Mouse (Mus musculus) lung, postnatal 0 days (tissue): ENCODE measurements around the gene Sipa1l1. TPM values are rescaled to one million over a fixed set of nuclear protein-coding genes. Genes with fewer than 3 reads are reported as not detected.
A peak's percentile ranks its signal among the peaks of the same experiment; 100 is the strongest.

Experiments
- ATAC-seq: fragments of 200-750 bp; cut with Nextera tagmentation; 2 replicates; pipeline ENCODE4 v1.8.0; 2017; ENCODE audit warnings: moderate library complexity
- DNase-seq: peaks from one replicate; pipeline ENCODE4 v3.0.0-alpha.2; 2016; ENCODE audit warnings: low spot score
- H3K27ac ChIP-seq: fragments of 300-500 bp; sonication (generic); 2 replicates; pipeline ENCODE4 v1.5.1; 2014; ENCODE audit warnings: antibody characterized with exemption, mild to moderate bottlenecking, low read length, mixed read lengths
- H3K27me3 ChIP-seq: fragments of 300-500 bp; sonication (generic); replicated peaks from 2 replicates; pipeline ENCODE4 v1.6.1; 2014; ENCODE audit warnings: low read length, mixed read lengths; ENCODE audit not compliant: insufficient read depth
- H3K36me3 ChIP-seq: fragments of 300-500 bp; sonication (generic); 2 replicates; pipeline ENCODE4 v1.6.1; 2014; ENCODE audit warnings: low read length, mixed read lengths; ENCODE audit not compliant: insufficient read depth
- H3K4me1 ChIP-seq: fragments of 300-500 bp; sonication (generic); 2 replicates; pipeline ENCODE4 v1.6.1; 2014; ENCODE audit warnings: antibody characterized with exemption, low read depth, low read length, mixed read lengths; ENCODE audit not compliant: insufficient read depth
- H3K4me2 ChIP-seq: fragments of 300-500 bp; sonication (generic); replicated peaks from 2 replicates; pipeline ENCODE4 v1.6.1; 2014; ENCODE audit warnings: low read depth, mild to moderate bottlenecking, low read length, moderate library complexity, mixed read lengths
- H3K4me3 ChIP-seq: fragments of 300-500 bp; sonication (generic); 2 replicates; pipeline ENCODE4 v1.5.1; 2014; ENCODE audit warnings: low read depth, low read length
- H3K9ac ChIP-seq: fragments of 300-500 bp; sonication (generic); replicated peaks from 2 replicates; pipeline ENCODE4 v1.6.1; 2014; ENCODE audit warnings: low read depth, mild to moderate bottlenecking
- H3K9me3 ChIP-seq: fragments of 300-500 bp; sonication (generic); 2 replicates; pipeline ENCODE4 v1.6.1; 2016; ENCODE audit warnings: low read length, mixed read lengths
- CTCF ChIP-seq: IDR thresholded peaks from 2 replicates; pipeline ENCODE4 v1.5.1; 2016; ENCODE audit warnings: antibody characterized with exemption, mild to moderate bottlenecking
- EP300 ChIP-seq: IDR thresholded peaks from 2 replicates; pipeline ENCODE4 v1.6.1; 2016; ENCODE audit warnings: antibody characterized with exemption, mild to moderate bottlenecking, control low read depth
- WGBS: fragments of 180-500 bp; shearing (Covaris S2); extraction: QIAGEN DNeasy Blood & Tissue Kit; methylation state at CpG from one replicate; pipeline ENCODE4 v1.1.7; 2014; 5-methylcytosine and 5-hydroxymethylcytosine counted together
- polyA plus RNA-seq: library from polyadenylated mRNA; unstranded; fragments of >200 nt; fragmentation: Nextera tagmentation; extraction: Ambion mirVana; gene quantifications from 2 replicates; pipeline ENCODE4 v1.2.1, GENCODE M21; 2015

Gene Sipa1l1
- polyA plus RNA-seq, 1 experiment from 2014 or later: 10.2 TPM

GRCm38 (mm10) chr12:82223126-82223815 is 54.2 kb downstream of the Sipa1l1 start:
- no peak for ATAC-seq
- H3K9me3 ChIP-seq: no peaks in the 10 kb centered on the region
- 62% methylated on average over 9 of the region's 9 CpGs for WGBS
- H3K4me2 ChIP-seq: no peak overlapping the region
- H3K4me1 ChIP-seq: peaks cover 11% of the 10 kb centered on the region; the same call in 1 of the 2 replicates
- TF ChIP-seq CTCF (no peak), EP300 (no peak)
- H3K36me3 ChIP-seq: no peaks in the 10 kb centered on the region
- H3K4me3 ChIP-seq: no peak overlapping the region
- no peak overlapping the region for H3K9ac ChIP-seq
- no peak for DNase-seq
- H3K27me3 ChIP-seq: no peaks in the 10 kb centered on the region
- no peak overlapping the region for H3K27ac ChIP-seq

DNA sequence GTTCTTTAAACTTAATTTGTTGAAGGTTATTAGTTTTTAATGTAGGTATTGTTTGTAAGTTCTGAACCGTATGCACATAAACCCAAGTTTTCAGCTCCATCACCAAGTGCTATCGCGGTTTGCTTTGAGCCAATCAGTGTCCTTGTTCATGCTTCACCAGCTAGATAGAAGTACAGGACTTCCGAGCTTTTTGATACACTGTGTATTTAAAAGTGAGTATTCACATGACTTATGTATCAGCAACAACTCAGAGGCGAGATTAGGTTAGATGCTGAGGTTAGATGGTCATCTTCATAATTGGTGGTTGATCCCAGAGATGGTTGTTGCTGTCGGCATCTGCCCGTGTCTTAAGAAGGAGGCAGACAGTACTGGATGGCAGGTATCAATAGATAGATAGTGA is 55.7 kb downstream of the Sipa1l1 start:
- WGBS: 90% methylated on average over 7 of the region's 7 CpGs
- ATAC-seq: no peak
- Histone ChIP-seq H3K4me2 (no peak overlapping the region), H3K4me3 (no peak overlapping the region), H3K27me3 (no peaks in the 10 kb centered on the region), H3K27ac (no peak overlapping the region), H3K9me3 (no peaks in the 10 kb centered on the region), H3K4me1 (peaks cover 11% of the 10 kb centered on the region; the same call in 1 of the 2 replicates), H3K36me3 (no peaks in the 10 kb centered on the region), H3K9ac (no peak overlapping the region)
- no peak for TF ChIP-seq EP300
- no peak for TF ChIP-seq CTCF
- DNase-seq: no peak

GRCm38 (mm10) chr12:82225278-82225677 is 56.2 kb downstream of the Sipa1l1 start:
- Histone ChIP-seq H3K27ac (0 out of 2 replicates have a peak overlapping the region, but pooled peaks have one; percentile 33), H3K4me3 (no peak overlapping the region), H3K9ac (no peak overlapping the region), H3K9me3 (no peaks in the 10 kb centered on the region), H3K27me3 (no peaks in the 10 kb centered on the region), H3K4me2 (no peak overlapping the region), H3K4me1 (peaks cover 11% of the 10 kb centered on the region; the same call in 1 of the 2 replicates), H3K36me3 (no peaks in the 10 kb centered on the region)
- WGBS: 95% methylated on average over 2 of the region's 2 CpGs
- no peak for ATAC-seq
- TF ChIP-seq CTCF: no peak
- TF ChIP-seq EP300: no peak
- no peak for DNase-seq

GRCm38 (mm10) chr12:82225751-82226228 is 56.7 kb downstream of the Sipa1l1 start:
- H3K4me3 ChIP-seq: no peak overlapping the region
- DNase-seq: peak; percentile 91
- no peaks in the 10 kb centered on the region for H3K27me3 ChIP-seq
- H3K27ac ChIP-seq: 0 out of 2 replicates have a peak overlapping the region, but pooled peaks have one; percentile 64
- ATAC-seq: peak; percentile 98
- 9% methylated on average over 4 of the region's 4 CpGs for WGBS
- peak; percentile 85 for TF ChIP-seq EP300
- no peak; the same call in 1 of the 2 replicates for TF ChIP-seq CTCF
- no peaks in the 10 kb centered on the region for H3K9me3 ChIP-seq
- H3K36me3 ChIP-seq: no peaks in the 10 kb centered on the region
- H3K4me1 ChIP-seq: peaks cover 11% of the 10 kb centered on the region; the same call in 1 of the 2 replicates
- H3K4me2 ChIP-seq: no peak overlapping the region
- H3K9ac ChIP-seq: no peak overlapping the region

GRCm38 (mm10) chr12:82226311-82227066 is 57.4 kb downstream of the Sipa1l1 start:
- Histone ChIP-seq H3K9me3 (no peaks in the 10 kb centered on the region), H3K27me3 (no peaks in the 10 kb centered on the region), H3K27ac (peak overlapping the region; percentile 64; the same call in 1 of the 2 replicates), H3K36me3 (no peaks in the 10 kb centered on the region), H3K4me3 (no peak overlapping the region), H3K4me1 (peaks cover 11% of the 10 kb centered on the region; the same call in 1 of the 2 replicates), H3K9ac (no peak overlapping the region), H3K4me2 (no peak overlapping the region)
- WGBS: 46% methylated on average over 6 of the region's 6 CpGs
- ATAC-seq: peak; percentile 35
- TF ChIP-seq CTCF (no peak), EP300 (no peak)
- DNase-seq: peak; percentile 9

GRCm38 (mm10) chr12:82230127-82230526 is 61.0 kb downstream of the Sipa1l1 start:
- DNase-seq (no peak), ATAC-seq (no peak)
- TF ChIP-seq CTCF (no peak), EP300 (no peak)
- Histone ChIP-seq H3K4me3 (no peak overlapping the region), H3K27me3 (no peaks in the 10 kb centered on the region), H3K36me3 (no peaks in the 10 kb centered on the region), H3K9me3 (no peaks in the 10 kb centered on the region), H3K4me1 (peaks cover 11% of the 10 kb centered on the region; the same call in 1 of the 2 replicates), H3K9ac (no peak overlapping the region), H3K27ac (no peak overlapping the region), H3K4me2 (no peak overlapping the region)
- 71% methylated on average over 4 of the region's 4 CpGs for WGBS
